Mouse (Mus musculus): ENCODE measurements around the gene Cd207.
"Not testable (repeated sequence)": the region's sequence is repeated elsewhere in the genome, so short reads cannot be mapped to it uniquely, and the experiment has no call there.

The Cd207 gene

DNA sequence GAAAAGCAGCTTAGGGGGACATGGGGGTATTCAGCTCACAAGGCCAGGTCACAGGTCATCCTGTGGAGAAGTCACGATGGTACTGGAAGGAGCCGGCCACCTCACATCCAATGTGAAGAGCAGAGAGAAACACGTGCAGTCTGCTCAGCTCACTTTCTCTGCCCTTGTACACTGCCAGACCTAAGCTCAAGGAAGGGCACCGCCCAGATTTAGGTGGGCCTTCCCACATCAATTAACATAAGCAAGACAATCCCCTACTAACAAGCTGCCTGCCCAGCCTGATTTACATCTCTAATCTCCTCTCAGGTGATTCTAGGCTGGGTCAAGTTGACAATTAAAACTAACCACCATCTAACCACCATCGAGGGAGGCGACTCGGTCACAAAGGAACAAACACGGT lies 20.3 kb upstream of the Cd207 start:
- DNase-seq (ENCODE audit: low spot score) = no peak

DNA sequence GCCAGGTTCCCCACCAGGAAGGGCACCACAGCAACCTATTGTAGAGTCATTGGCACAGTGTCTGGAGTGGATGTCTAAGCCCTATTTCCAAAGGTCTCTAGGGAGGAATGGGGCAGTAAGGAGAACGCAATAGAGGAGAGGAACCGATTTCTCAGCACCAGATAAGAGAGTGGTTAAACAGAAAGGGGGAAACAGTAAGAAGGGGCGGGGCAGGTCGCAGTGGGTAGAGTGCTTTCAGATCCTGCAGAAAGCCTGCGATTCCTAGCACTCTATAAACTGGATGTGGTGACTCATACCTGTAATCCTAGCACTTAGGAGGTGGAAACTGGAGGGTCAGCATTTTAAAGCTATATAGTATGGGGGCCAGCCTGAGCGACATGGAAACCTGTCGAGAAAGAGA lies 19.0 kb upstream of the Cd207 start:
- no peak for DNase-seq (ENCODE audit: low spot score)

DNA sequence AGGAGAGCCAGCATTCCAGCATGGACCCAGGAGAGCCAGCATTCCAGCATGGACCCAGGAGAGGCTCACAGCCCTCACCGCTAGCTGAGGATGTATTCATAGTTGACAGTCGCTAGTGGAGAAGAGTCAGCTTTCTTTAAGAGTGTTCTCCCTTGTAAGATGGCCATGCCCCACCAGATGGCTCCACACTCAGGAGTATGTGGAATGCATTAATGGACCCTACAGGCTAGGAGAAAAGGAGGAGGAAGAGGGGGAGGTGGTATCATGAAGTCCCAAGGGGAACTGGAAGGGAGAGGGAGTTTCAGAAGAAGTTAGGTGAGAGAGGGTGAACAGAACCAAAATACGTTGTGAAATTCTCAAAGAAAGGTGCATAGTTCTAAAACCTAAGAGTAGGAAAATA lies 18.1 kb upstream of the Cd207 start:
- no peak for DNase-seq (ENCODE audit: low spot score)

DNA sequence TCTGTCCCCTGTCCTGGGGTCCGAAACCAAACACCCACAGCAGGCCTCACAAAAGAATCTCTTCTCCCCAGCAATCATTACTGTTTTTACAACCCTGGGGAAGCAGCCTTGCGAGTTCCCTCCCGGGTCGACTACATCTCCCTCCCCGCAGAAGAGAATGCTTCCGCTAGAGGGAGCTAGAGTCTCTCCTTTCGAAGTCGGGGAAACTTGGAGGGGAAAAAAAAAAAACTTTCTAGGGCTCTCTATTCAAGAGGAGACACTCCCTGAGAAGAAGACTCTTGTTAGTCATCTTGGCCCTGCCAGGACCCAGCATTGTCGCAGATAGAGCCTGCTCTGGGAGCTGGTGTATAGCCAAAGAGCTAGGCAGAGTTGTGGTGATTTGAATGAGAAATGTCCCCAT lies 16.2 kb upstream of the Cd207 start:
- peak; percentile 14 for DNase-seq (ENCODE audit: low spot score)

DNA sequence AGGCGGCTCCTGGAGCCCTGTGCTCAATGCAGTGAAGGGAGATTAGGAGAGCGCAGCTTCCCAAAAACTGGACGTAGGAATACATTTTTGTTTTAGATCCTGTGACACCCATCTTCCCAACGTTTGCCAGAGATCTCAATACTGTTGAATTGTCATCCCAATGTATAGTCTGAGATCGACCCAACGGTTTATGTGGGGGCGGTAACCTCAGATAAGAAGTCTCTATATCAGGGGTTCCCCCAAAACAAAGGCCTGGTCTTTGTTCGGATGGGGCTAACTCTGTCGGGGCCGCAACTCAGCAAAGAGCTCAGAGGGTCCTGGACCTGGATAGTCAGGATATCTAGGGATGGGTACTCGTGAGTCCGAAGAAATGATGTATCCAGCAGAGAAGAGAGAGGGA lies 15.3 kb upstream of the Cd207 start:
- DNase-seq (ENCODE audit: low spot score) = no peak

DNA sequence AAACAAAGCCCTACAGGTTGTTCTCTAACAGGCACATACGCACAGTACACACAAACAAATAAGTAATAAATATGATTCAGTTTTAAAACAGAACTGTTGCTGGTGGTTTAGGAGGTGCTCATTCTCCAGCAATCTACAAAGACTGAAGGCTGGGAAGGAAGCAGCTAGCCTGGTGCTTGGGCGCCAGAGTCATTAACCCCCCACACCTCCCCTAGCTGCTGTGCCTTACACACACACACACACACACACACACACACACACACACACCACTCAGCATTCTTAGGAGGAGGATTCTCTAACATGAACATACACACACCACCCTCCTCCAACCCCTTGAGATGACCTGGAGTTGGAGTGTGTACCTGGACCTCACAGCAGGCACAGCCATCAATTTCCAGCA lies 13.3 kb upstream of the Cd207 start:
- DNase-seq (ENCODE audit: low spot score) = no peak

DNA sequence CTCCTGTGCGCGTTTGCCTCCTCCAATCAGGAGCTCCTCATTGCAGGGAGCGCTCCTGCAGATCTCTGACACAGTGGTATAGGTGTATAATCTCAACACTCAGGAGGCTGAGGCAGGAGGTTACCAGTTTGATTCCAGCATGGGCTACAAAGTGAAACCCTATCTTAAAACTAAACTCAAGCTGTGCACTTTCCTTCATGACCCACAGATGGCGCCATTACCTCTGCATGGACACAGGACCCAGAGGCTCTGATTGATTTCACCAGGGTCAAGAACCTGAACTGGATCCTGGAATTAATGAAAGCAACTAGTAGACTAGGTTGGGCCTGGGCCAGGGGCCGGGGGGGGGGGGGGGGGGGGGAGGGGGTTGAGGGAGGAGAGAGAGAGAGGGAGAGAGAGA lies 12.6 kb upstream of the Cd207 start:
- DNase-seq (ENCODE audit: low spot score) = no peak

DNA sequence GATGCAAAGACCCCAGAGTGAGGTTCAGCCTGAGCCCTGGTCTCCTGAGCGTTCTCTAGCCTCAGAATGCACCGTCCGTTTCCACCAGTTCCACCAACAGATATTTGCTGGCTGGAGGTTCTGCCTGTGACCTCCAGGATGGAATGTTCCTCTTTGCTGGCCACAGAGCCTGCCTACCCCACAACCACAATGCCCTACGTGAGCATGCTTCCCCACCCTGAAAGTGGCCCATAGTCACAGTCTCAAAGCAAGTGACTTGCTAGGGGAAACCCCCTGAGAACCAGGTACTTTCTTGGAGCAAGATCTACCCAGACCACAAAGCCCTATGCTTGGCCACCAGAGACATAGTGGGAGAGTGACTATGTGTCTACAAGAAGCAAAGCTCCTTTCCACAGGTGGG lies 11.7 kb upstream of the Cd207 start:
- no peak for DNase-seq (ENCODE audit: low spot score)

DNA sequence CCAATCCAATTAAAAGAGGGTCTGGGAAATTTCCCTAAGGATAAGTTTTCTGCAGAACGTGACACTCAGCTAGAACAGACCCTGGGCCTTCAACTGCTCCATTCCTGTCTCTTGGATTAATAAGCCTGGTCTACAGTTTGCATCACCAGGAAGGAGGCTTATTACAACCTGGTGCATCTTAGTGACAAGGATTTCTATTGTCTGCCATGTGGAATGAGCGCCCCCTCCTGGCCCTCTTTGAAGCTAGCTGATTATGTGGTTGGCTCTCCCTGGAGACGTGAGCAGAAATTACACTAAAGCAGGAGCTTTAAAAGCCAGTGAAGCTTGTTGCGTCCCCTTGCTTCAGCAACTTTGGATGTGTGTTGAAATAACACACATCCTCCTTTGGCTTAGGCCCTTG lies 4.3 kb downstream of the Cd207 start:
- peak; percentile 14 for DNase-seq (ENCODE audit: low spot score)

DNA sequence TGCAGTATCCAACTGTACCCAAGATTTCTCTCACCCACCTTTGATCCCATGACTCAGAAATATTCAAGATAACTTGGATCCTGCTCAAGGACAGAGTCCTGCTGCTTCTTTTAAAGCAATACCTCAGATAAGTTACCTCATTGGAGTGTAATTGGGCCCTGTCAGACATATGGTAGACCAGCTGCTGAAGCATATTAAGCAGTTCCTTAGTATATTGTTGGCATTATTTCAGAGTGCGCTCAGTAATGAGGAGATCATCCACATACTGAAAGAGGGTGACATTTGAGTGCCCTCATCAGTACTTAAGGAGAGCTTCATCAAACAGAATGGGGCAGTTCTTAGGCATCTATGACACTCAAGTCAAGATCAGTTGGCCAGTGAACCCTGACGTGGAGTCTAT lies 12.6 kb downstream of the Cd207 start:
- DNase-seq (ENCODE audit: low spot score) = no peak

DNA sequence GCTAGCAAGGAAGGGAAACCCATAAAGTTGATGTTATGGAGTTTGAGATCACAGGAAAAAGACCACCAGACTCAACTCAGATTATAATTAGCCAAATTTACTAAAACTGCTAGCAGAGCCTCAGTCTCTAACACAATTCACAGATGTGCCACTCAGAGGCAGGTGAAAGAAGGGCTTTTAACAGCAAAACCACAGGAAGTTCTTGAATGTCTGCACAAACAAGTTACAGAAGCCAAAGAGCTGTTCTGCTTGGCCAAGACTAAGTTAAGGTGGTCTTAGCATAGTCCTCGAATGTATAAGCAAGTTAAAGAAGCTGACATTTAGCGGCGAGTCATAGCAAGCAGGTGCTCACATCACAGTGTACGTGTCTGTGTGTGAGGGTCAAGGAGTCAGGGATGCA lies 16.8 kb downstream of the Cd207 start:
- no peak for DNase-seq (ENCODE audit: low spot score)

DNA sequence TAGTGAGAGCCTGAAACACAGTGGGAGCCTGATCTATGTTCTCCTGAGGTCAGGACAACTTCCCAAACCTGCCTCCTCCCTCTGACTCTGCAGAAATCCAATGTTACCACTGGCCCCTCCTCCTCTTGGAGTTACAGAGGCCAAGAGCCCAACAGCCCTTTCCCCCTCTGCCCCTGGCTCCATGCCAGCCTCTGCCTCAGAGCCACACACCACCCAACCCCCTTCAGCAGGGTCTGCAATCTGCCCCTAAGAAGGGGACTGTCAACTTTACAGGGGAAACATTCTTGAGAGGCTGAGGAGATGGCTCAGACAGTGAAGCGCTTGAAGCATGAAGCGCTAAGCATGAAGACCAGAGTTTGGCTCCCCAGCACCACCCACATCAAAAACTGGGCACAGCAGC lies 21.6 kb downstream of the Cd207 start, which contains the start of gene Clec4f:
Gene Clec4f (minus strand): TSS at position 101 of the 400 bp plus-strand sequence.
- no peak for DNase-seq (ENCODE audit: low spot score)

DNA sequence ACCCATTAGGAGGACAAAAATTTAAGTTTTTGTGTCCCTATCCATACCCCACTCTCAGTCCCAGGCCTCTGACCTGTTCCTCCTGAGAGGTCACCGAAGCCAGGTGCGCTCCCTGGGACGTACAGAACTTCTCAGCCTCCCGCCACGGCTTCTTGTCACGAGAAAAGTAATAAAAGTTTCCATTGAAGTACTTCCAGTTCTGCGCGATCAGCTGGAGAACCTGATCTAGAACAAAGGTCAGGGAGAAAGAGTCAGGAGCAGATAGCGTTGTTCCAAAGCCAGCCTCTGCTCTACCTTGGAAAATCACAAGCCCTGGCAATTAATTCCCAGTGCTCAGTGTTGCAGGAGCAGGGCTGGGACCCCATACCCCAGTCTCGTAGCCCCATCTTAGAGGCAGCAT lies 30.9 kb downstream of the Cd207 start:
- DNase-seq (ENCODE audit: low spot score) = no peak

DNA sequence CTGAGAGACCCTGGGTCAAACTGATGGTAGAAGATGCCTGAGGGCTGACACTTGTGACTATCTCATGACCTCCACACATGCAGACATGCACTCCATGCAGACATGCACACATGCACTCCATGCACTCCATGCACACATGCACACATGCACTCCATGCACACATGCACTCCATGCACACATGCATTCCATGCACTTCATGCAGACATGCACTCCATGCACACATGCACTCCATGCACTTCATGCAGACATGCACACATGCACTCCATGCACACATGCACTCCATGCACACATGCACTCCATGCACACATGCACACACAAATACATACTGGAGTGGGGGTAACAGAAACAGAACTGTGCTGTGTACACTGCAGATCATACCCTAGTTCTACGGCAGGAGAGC lies 42.3 kb downstream of the Cd207 start:
- DNase-seq (ENCODE audit: low spot score) = no peak

DNA sequence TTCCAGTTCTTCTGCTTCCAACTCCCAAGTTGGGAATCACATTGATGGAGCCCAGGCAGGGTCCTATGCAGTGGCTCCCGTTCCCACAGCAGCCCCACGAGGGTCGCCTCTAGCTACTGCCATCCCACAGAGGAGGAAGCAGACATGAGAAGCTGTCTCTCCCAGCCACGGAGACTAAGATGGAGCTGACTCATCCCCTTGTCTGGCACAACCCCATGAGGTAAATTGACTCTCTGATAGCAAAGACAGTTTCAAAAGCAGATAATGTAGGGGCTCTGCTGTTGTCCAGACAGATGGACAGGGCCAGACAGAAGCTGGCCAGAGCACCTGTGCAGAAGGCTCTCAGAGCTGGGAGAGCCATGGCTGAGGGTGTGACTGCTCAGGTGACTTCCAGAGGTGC lies 43.0 kb downstream of the Cd207 start:
- not testable (repeated sequence) for DNase-seq (ENCODE audit: low spot score)

DNA sequence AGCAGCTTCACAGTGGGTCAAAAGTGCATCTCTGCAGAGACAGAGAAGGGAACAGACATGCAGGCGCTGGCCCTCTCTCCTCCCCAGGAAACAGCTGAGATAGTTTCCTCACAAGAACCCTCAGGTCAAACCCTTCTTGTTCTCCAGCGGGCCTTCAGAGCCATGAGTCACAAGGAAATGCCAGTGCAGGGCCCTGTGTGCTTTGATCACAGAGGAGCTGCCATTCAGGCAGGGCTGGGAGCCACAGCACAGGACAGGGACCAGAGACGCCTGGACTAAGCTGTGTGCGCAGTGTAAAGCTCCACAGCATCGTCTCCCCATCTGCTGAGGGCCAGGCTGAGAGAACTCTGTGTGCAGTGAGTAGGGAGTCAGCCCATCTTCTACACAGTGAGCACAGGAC lies 43.6 kb downstream of the Cd207 start:
- DNase-seq (ENCODE audit: low spot score) = not testable (repeated sequence)

DNA sequence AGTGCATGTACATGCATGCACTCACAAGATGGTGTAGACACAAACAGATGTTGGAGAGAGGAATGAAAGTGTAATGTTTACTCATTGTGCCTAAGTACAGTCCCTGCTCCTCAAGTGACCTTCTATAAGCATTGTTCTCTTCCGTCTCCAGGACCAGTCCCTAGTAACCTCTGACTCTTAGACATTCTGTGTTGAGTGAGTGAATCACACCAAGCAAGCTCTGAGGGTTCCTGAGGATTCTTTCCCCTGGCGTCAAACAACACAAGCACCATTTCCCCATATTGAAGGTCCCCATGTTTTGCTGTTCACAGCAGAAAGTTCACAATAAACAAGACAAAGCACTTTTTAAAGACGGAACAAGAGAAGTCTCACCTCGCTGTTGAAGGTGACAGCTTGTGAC lies 45.8 kb downstream of the Cd207 start:
- DNase-seq (ENCODE audit: low spot score) = no peak

DNA sequence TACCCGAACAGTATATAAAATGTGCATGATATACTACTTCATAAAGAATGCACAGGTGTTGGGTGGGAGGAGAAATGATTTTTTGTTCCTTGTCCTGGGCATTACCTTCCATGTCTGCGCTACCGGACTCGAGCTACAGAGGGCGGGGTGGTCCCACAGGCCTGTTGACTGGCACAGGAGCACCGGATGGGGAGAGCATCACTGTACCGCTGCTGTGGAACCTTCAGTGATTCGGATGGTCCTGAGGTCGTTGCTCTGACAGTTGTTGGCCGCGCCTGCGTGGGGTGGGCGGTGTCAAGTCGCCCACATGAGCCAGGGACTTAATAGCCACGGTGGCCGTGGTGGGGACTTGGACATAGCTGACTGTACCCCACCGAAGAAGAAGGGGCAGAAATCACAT lies 50.9 kb downstream of the Cd207 start:
- DNase-seq (ENCODE audit: low spot score) = no peak
